Mouse (Mus musculus) liver, embryonic 11.5 days (tissue): ENCODE measurements around the gene Dvl3. TPM values are rescaled to one million over a fixed set of nuclear protein-coding genes. Genes with fewer than 3 reads are reported as not detected.
"Not testable (repeated sequence)": the region's sequence is repeated elsewhere in the genome, so short reads cannot be mapped to it uniquely, and the experiment has no call there.

Experiments
- ATAC-seq: fragments of 200-750 bp; cut with Nextera tagmentation; replicated peaks from 2 replicates; pipeline ENCODE4 v1.8.0; 2017; ENCODE audit warnings: moderate number of reproducible peaks, mild to moderate bottlenecking, moderate TSS enrichment, moderate library complexity; ENCODE audit not compliant: low FRiP score
- DNase-seq: peaks from one replicate; pipeline ENCODE4 v3.0.0-alpha.2; 2017; ENCODE audit warnings: low spot score
- H3K27ac ChIP-seq: fragments of 300-500 bp; sonication (generic); 2 replicates; pipeline ENCODE4 v1.5.1; 2014; ENCODE audit warnings: mild to moderate bottlenecking, low read depth, low read length, control low read depth
- H3K27me3 ChIP-seq: fragments of 300-500 bp; sonication (generic); replicated peaks from 2 replicates; pipeline ENCODE4 v1.6.1; 2014; ENCODE audit warnings: low read length, mixed read lengths; ENCODE audit not compliant: control insufficient read depth, insufficient read depth
- H3K36me3 ChIP-seq: fragments of 300-500 bp; sonication (generic); 2 replicates; pipeline ENCODE4 v1.6.1; 2014; ENCODE audit warnings: mild to moderate bottlenecking, low read length, moderate library complexity, mixed read lengths; ENCODE audit not compliant: control insufficient read depth, insufficient read depth
- H3K4me1 ChIP-seq: fragments of 300-500 bp; sonication (generic); replicated peaks from 2 replicates; pipeline ENCODE4 v1.6.1; 2014; ENCODE audit warnings: low read length, mixed read lengths; ENCODE audit not compliant: control insufficient read depth, insufficient read depth
- H3K4me2 ChIP-seq: fragments of 300-500 bp; sonication (generic); 2 replicates; pipeline ENCODE4 v1.6.1; 2014; ENCODE audit warnings: mild to moderate bottlenecking, control low read depth, moderate library complexity
- H3K4me3 ChIP-seq: fragments of 300-500 bp; sonication (generic); 2 replicates; pipeline ENCODE4 v1.5.1; 2014; ENCODE audit warnings: low read depth, low read length, control low read depth
- H3K9ac ChIP-seq: fragments of 300-500 bp; sonication (generic); 2 replicates; pipeline ENCODE4 v1.6.1; 2014; ENCODE audit warnings: low read depth, low read length, control low read depth
- H3K9me3 ChIP-seq: fragments of 300-500 bp; sonication (generic); 2 replicates; pipeline ENCODE4 v1.6.1; 2016; ENCODE audit warnings: low read length, inconsistent platforms, mixed read lengths; ENCODE audit not compliant: control insufficient read depth
- WGBS: fragments of 180-500 bp; shearing (Covaris S2); extraction: QIAGEN DNeasy Blood & Tissue Kit; methylation state at CpG from one replicate; pipeline ENCODE4 v1.1.7; 2014; 5-methylcytosine and 5-hydroxymethylcytosine counted together
- polyA plus RNA-seq: library from polyadenylated mRNA; unstranded; fragments of >200 nt; fragmentation: Nextera tagmentation; extraction: Ambion mirVana; gene quantifications from 2 replicates; pipeline ENCODE4 v1.2.1, GENCODE M21; 2014

Dvl3 gene
- polyA plus RNA-seq, 1 experiment from 2014 or later = 20.3 TPM

DNA sequence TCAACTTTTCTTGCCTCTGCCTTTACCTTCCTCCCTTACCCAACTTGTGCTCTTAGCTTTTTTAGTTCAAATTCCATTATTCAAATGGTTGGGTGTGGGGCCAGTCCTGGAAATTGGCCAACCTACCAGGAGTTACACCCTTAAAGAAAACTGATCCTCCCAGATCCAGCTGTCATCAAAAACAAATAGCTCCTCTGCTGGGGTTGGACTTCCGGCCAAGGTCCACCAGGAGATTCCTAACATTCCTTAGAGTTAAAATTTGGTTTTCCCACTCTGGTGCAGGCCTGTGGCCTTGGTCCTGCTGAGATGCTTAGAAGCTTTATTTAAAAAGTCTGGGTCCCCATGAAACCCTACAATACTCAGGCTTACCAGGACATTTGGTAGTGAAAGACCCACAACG, 38.3 kb upstream of the Dvl3 start:
- no peak for DNase-seq
- H3K9ac ChIP-seq = no peak overlapping the region
- no peak overlapping the region for H3K4me2 ChIP-seq
- H3K4me3 ChIP-seq = no peak overlapping the region
- 68% methylated on average over 2 of the region's 2 CpGs for whole genome bisulfite sequencing
- no peaks in the 10 kb centered on the region for H3K27me3 ChIP-seq
- no peak overlapping the region for H3K27ac ChIP-seq
- no peaks in the 10 kb centered on the region; the same call in 1 of the 2 replicates for H3K4me1 ChIP-seq
- no peak for ATAC-seq
- H3K9me3 ChIP-seq = no peaks in the 10 kb centered on the region
- no peaks in the 10 kb centered on the region for H3K36me3 ChIP-seq

GRCm38 (mm10) chr16:20479026-20479760, 37.6 kb upstream of the Dvl3 start:
- DNase-seq, ATAC-seq, H3K4me2 ChIP-seq, H3K27ac ChIP-seq, H3K4me1 ChIP-seq, H3K27me3 ChIP-seq, H3K36me3 ChIP-seq, H3K4me3 ChIP-seq, H3K9ac ChIP-seq, H3K9me3 ChIP-seq: not testable (repeated sequence)
- WGBS = 87% methylated on average over 12 of the region's 12 CpGs

DNA sequence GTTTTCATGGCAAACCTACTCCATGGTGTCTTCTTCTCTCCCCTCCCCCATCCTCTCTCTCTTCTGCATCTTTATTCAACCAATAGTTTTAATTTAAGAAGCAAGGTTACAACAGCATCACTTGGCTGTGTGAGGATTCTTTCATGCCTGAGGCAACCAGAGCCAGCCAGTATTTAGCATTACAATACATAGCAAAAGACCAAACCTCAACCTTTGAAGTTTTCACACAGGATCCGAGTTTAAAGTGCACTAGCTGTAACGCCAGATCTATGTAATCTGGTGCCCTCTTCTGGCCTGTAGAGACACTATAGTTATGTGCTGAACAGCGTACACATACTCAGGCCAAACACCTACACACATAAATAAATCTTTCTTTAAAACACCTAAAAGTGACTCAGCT, 36.7 kb upstream of the Dvl3 start:
- ATAC-seq = no peak
- Histone ChIP-seq H3K4me1 (no peaks in the 10 kb centered on the region; the same call in 1 of the 2 replicates), H3K27ac (no peak overlapping the region)

DNA sequence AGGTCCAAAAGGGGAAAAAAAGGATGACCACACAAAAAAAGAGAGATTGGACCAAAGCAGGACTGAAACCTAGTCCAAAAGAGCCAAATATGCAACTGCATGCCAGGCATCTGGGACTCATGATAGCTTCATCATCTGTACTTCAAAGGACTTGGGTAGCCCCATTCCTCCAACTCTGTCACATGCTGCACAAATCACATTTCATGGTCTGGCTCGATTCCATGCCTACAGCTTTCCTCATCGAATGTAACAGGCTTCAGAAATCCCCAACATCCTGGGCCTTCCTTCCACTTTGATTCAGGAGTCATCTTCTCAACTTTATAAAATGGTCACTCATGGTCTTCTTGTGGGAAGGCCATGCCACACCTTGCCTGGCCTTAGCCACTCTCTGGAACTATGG, 35.0 kb upstream of the Dvl3 start:
- Histone ChIP-seq H3K9me3 (no peaks in the 10 kb centered on the region), H3K36me3 (no peaks in the 10 kb centered on the region), H3K27me3 (no peaks in the 10 kb centered on the region), H3K4me3 (no peak overlapping the region), H3K9ac (no peak overlapping the region), H3K27ac (no peak overlapping the region), H3K4me1 (no peaks in the 10 kb centered on the region; the same call in 1 of the 2 replicates), H3K4me2 (no peak overlapping the region)
- ATAC-seq = no peak
- DNase-seq = no peak
- 66% methylated on average over 2 of the region's 2 CpGs for WGBS

More for the DNA sequence above, 36.7 kb upstream of the Dvl3 start:
- WGBS = 33% methylated on average over 3 of the region's 3 CpGs
- no peaks in the 10 kb centered on the region for H3K27me3 ChIP-seq
- H3K9me3 ChIP-seq = no peaks in the 10 kb centered on the region
- H3K4me3 ChIP-seq = no peak overlapping the region
- no peak overlapping the region for H3K4me2 ChIP-seq
- no peak for DNase-seq
- H3K36me3 ChIP-seq = no peaks in the 10 kb centered on the region
- no peak overlapping the region for H3K9ac ChIP-seq

- H3K27me3 ChIP-seq, H3K4me3 ChIP-seq, H3K27ac ChIP-seq, H3K4me1 ChIP-seq, DNase-seq, H3K9me3 ChIP-seq, H3K4me2 ChIP-seq, H3K36me3 ChIP-seq, H3K9ac ChIP-seq, ATAC-seq: not testable (repeated sequence)
- WGBS = 83% methylated on average over 5 of the region's 7 CpGs
These were observed 33.1 kb upstream of the Dvl3 start for GRCm38 (mm10) chr16:20483716-20484115.

- no peak for DNase-seq
- Histone ChIP-seq H3K4me3 (no peak overlapping the region), H3K9me3 (no peaks in the 10 kb centered on the region), H3K27me3 (no peaks in the 10 kb centered on the region), H3K27ac (no peak overlapping the region), H3K36me3 (no peaks in the 10 kb centered on the region), H3K4me1 (no peaks in the 10 kb centered on the region), H3K9ac (no peak overlapping the region), H3K4me2 (no peak overlapping the region)
- ATAC-seq = no peak
- WGBS = 49% methylated on average over 4 of the region's 4 CpGs
These were observed 31.7 kb upstream of the Dvl3 start for GRCm38 (mm10) chr16:20485061-20485460.

- Histone ChIP-seq H3K4me3 (no peak overlapping the region), H3K4me2 (no peak overlapping the region)
- no peak for ATAC-seq
These were observed 30.7 kb upstream of the Dvl3 start for GRCm38 (mm10) chr16:20486048-20486447.

DNA sequence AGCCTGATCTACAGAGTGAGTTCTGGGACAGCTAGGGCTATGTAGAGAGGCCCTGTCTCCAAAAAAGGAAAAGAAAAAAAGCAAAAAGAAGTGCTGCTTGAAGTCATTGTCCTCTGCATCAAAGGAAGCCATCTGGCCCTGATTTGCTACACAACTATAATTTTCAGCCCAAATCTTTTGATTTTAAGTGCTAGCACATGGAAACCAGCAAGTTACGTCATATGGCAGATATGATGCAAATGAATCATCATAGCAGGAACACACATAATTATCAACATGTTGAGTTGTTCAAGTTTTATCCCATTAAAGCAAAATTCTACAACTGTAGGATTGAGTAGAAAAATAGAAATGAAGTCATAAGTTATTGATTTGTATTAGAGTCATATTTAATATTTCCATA, 28.6 kb upstream of the Dvl3 start:
- no peak overlapping the region for H3K4me2 ChIP-seq
- H3K27me3 ChIP-seq = no peaks in the 10 kb centered on the region
- no peak for ATAC-seq
- no peak overlapping the region for H3K9ac ChIP-seq
- H3K27ac ChIP-seq = no peak overlapping the region
- H3K4me3 ChIP-seq = no peak overlapping the region
- WGBS = 88% methylated on average over 1 of the region's 1 CpGs
- DNase-seq = no peak
- no peaks in the 10 kb centered on the region for H3K36me3 ChIP-seq
- no peaks in the 10 kb centered on the region for H3K4me1 ChIP-seq
- no peaks in the 10 kb centered on the region for H3K9me3 ChIP-seq

More at GRCm38 (mm10) chr16:20486048-20486447, 30.7 kb upstream of the Dvl3 start:
- H3K9me3 ChIP-seq = no peaks in the 10 kb centered on the region
- H3K36me3 ChIP-seq = no peaks in the 10 kb centered on the region
- no peak for DNase-seq
- no peaks in the 10 kb centered on the region for H3K4me1 ChIP-seq
- 73% methylated on average over 3 of the region's 3 CpGs for WGBS
- no peaks in the 10 kb centered on the region for H3K27me3 ChIP-seq
- H3K27ac ChIP-seq = no peak overlapping the region
- no peak overlapping the region for H3K9ac ChIP-seq

GRCm38 (mm10) chr16:20488751-20489150, 28.0 kb upstream of the Dvl3 start:
- not testable (repeated sequence) for H3K36me3 ChIP-seq, ATAC-seq, H3K27me3 ChIP-seq, DNase-seq, H3K4me1 ChIP-seq, H3K4me2 ChIP-seq, H3K9ac ChIP-seq, H3K27ac ChIP-seq, H3K9me3 ChIP-seq, H3K4me3 ChIP-seq
- WGBS = 76% methylated on average over 9 of the region's 9 CpGs
